Mouse (Mus musculus): ENCODE measurements around the gene Cdk14. TPM values are rescaled to one million over a fixed set of nuclear protein-coding genes. Genes with fewer than 3 reads are reported as not detected.

Cdk14 gene
- polyA plus RNA-seq, 1 experiment from 2014 or later: 19.7 TPM

DNA sequence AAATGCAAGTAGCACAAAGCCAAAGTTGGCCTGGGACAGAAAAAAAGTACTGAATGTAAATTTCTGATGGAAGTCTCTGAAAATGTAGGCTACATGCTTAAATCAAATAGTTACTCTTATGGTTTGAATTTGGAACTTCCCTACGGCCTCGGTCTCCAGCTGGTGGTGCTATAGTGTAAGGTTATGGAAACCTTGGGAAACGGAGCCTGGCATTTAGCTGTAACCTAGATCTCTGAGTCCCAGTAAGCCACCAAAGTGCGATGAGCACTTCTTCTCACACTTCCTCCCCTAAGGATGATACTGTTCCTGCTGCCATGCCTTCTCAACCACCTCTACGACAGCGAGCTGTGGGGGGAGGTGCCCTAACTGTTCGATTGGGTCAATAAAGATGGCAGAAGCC lies 464.1 kb downstream of the Cdk14 start:
- Histone ChIP-seq H3K9me3 (ENCODE audit: low read length) (no peaks in the 10 kb centered on the region), H3K27me3 (replicated peaks; ENCODE audit: insufficient read depth, low read length) (no peaks in the 10 kb centered on the region), H3K27ac (ENCODE audit: low read length) (no peak overlapping the region), H3K36me3 (ENCODE audit: insufficient read depth, low read length) (no peaks in the 10 kb centered on the region), H3K9ac (replicated peaks; ENCODE audit: low read depth) (no peak overlapping the region), H3K4me1 (ENCODE audit: insufficient read depth, low read depth, low read length) (no peaks in the 10 kb centered on the region), H3K4me2 (replicated peaks; ENCODE audit: low read depth, low read length) (no peak overlapping the region), H3K4me3 (ENCODE audit: low read depth, low read length) (no peak overlapping the region)
- 82% methylated on average over 7 of the region's 7 CpGs for WGBS
- TF ChIP-seq EP300 (IDR thresholded peaks at IDR 0.05): no peak
- DNase-seq (ENCODE audit: low spot score) (no peak), ATAC-seq (no peak)

DNA sequence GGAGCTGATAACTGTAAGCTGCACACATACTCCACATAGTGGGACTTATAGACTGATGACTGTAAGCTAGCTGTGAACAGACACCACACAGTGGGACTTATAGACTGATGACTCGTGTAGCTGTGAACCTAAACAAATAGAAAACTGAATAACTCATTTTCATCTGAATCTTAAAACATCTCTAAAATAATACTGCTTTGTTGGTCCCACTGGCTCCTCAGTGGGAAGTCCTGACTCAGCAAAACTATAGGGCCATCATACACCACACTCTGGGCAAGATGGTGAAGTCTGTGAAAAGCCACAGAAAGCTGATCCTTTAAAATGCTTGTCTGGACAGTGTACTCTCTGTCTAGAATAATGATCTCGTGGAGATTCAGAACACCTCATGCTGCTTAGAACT lies 464.7 kb downstream of the Cdk14 start:
- Histone ChIP-seq H3K9ac (replicated peaks; ENCODE audit: low read depth) (no peak overlapping the region), H3K27me3 (replicated peaks; ENCODE audit: insufficient read depth, low read length) (no peaks in the 10 kb centered on the region), H3K4me1 (ENCODE audit: insufficient read depth, low read depth, low read length) (no peaks in the 10 kb centered on the region), H3K36me3 (ENCODE audit: insufficient read depth, low read length) (no peaks in the 10 kb centered on the region), H3K9me3 (ENCODE audit: low read length) (no peaks in the 10 kb centered on the region), H3K4me2 (replicated peaks; ENCODE audit: low read depth, low read length) (no peak overlapping the region), H3K27ac (ENCODE audit: low read length) (no peak overlapping the region), H3K4me3 (ENCODE audit: low read depth, low read length) (no peak overlapping the region)
- DNase-seq (ENCODE audit: low spot score) (no peak), ATAC-seq (no peak)
- TF ChIP-seq CTCF (IDR thresholded peaks at IDR 0.05) (no peak), EP300 (IDR thresholded peaks at IDR 0.05) (no peak)
- 79% methylated on average over 2 of the region's 2 CpGs for WGBS

DNA sequence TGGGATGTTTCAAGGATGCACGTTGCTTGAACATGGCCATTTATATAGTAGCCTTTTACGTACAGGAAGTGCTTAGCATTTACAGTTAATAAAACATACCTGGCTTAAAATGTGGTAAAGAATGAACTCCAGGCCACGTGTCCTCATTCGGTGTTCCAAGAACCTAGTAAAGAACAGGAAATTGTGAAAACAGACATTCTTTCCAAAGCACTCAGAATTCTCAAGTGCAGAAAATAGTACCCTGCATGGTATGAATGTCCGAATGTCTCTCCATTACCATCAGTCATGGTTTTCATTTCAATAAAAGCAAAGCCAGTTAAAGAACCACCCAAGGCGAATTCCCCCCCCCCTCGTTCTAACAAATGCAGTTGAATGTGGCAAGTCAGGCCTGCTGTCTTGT lies 470.7 kb downstream of the Cdk14 start:
- H3K4me3 ChIP-seq (ENCODE audit: low read depth, low read length): no peak overlapping the region
- no peaks in the 10 kb centered on the region for H3K9me3 ChIP-seq (ENCODE audit: low read length)
- peak; percentile 81 for ATAC-seq
- no peak overlapping the region for H3K4me2 ChIP-seq (replicated peaks; ENCODE audit: low read depth, low read length)
- WGBS: 42% methylated on average over 7 of the region's 7 CpGs
- no peaks in the 10 kb centered on the region for H3K36me3 ChIP-seq (ENCODE audit: insufficient read depth, low read length)
- H3K9ac ChIP-seq (replicated peaks; ENCODE audit: low read depth): no peak overlapping the region
- no peaks in the 10 kb centered on the region for H3K4me1 ChIP-seq (ENCODE audit: insufficient read depth, low read depth, low read length)
- H3K27ac ChIP-seq (ENCODE audit: low read length): no peak overlapping the region
- no peaks in the 10 kb centered on the region for H3K27me3 ChIP-seq (replicated peaks; ENCODE audit: insufficient read depth, low read length)
- TF ChIP-seq EP300 (IDR thresholded peaks at IDR 0.05) (peak; percentile 59), CTCF (IDR thresholded peaks at IDR 0.05) (no peak)
- DNase-seq (ENCODE audit: low spot score): peak; percentile 70

DNA sequence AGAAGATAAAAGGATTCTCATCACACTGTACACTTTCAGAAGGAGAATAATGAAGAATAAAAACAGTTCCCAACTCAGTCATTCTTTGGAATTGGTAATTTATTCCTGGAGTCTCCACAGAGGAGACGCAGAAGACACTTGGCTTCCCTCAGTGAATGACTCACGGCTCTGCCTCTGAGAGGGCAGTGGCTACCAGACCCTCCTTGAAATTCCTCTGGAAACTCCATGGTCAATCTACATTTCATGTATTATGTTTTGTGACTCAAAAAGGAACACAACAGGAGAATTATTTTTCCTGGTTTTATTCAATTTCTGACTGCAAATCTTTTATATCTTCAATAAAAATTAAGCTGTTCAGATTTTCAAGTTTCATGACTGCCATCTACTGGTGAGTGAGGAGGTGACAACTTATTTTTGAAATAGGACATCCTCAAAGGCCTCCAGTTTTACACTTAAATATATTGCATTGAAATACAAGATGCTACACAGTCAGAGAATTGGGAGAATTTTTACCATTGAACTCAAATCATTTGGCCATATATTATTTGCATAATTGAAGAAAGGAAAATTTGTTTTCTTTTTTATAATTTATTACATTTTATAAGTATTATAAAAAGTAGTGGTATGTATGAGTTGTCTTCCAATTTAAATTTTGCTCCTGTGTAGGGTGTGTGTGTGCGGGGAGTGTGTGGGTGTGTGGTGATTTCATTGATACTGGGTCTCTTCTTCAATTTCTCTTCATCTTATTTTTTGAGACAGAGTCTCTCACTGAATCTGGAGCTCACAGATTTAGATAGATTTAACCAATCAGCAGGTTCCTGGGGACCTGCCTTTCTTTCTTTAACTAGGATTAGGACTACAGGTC lies 471.8 kb downstream of the Cdk14 start:
- peak; percentile 61 for TF ChIP-seq CTCF (IDR thresholded peaks at IDR 0.05)
- 0 out of 2 replicates have a peak, but pooled peaks have one; percentile 10 for TF ChIP-seq EP300 (IDR thresholded peaks at IDR 0.05)
- ATAC-seq (no peak), DNase-seq (ENCODE audit: low spot score) (peak; percentile 63)
- Histone ChIP-seq H3K9ac (replicated peaks; ENCODE audit: low read depth) (no peak overlapping the region), H3K4me1 (ENCODE audit: insufficient read depth, low read depth, low read length) (no peaks in the 10 kb centered on the region), H3K27me3 (replicated peaks; ENCODE audit: insufficient read depth, low read length) (no peaks in the 10 kb centered on the region), H3K27ac (ENCODE audit: low read length) (no peak overlapping the region), H3K4me2 (replicated peaks; ENCODE audit: low read depth, low read length) (no peak overlapping the region), H3K4me3 (ENCODE audit: low read depth, low read length) (no peak overlapping the region), H3K9me3 (ENCODE audit: low read length) (no peaks in the 10 kb centered on the region), H3K36me3 (ENCODE audit: insufficient read depth, low read length) (no peaks in the 10 kb centered on the region)
- 63% methylated on average over 3 of the region's 3 CpGs for WGBS

DNA sequence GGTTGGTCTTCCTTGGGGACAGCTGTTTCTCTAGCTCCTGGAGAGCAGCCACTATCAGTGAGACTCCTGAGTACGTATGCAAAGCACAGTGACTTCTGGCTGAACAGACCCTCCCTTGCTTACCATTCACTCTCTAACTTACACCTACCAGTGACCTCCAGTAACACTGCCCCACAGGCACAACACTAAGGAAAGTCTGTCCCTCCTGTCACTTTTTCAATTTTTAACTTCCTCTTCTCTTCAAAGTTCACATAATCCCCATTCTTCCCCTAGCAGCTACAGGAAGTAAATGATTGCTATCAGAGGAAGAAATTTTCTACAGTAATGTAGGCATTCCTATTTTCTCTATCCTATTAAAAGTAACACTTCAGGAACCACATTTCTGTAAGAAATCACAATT lies 485.0 kb downstream of the Cdk14 start:
- ATAC-seq (no peak), DNase-seq (ENCODE audit: low spot score) (no peak)
- H3K4me1 ChIP-seq (ENCODE audit: insufficient read depth, low read depth, low read length): no peaks in the 10 kb centered on the region
- H3K27me3 ChIP-seq (replicated peaks; ENCODE audit: insufficient read depth, low read length): no peaks in the 10 kb centered on the region
- no peak for TF ChIP-seq EP300 (IDR thresholded peaks at IDR 0.05)
- no peak for TF ChIP-seq CTCF (IDR thresholded peaks at IDR 0.05)
- H3K4me3 ChIP-seq (ENCODE audit: low read depth, low read length): no peak overlapping the region
- H3K27ac ChIP-seq (ENCODE audit: low read length): no peak overlapping the region
- no peaks in the 10 kb centered on the region for H3K9me3 ChIP-seq (ENCODE audit: low read length)
- no peaks in the 10 kb centered on the region for H3K36me3 ChIP-seq (ENCODE audit: insufficient read depth, low read length)
- H3K4me2 ChIP-seq (replicated peaks; ENCODE audit: low read depth, low read length): no peak overlapping the region
- 64% methylated on average over 1 of the region's 1 CpGs for WGBS
- no peak overlapping the region for H3K9ac ChIP-seq (replicated peaks; ENCODE audit: low read depth)

DNA sequence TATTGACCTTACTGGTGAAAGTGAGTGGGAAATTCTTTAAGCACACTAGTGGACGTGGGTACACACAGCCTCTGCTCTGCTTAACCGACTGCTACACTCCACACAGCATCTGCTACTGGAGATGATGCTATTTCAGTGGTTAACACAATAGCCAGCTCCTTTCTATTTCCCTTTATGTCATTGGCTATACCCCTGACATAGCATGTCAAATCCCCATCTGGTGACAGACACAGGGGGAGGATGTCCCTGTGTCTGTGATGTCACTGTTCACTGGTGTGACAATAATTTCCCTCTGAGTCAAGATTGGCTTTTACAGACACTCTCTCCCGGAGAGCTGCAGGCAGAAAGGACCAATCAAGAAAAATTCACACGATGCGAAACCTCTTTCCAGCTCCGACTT lies 485.6 kb downstream of the Cdk14 start:
- no peak overlapping the region for H3K27ac ChIP-seq (ENCODE audit: low read length)
- H3K27me3 ChIP-seq (replicated peaks; ENCODE audit: insufficient read depth, low read length): no peaks in the 10 kb centered on the region
- H3K36me3 ChIP-seq (ENCODE audit: insufficient read depth, low read length): no peaks in the 10 kb centered on the region
- H3K4me2 ChIP-seq (replicated peaks; ENCODE audit: low read depth, low read length): no peak overlapping the region
- WGBS: 82% methylated on average over 6 of the region's 6 CpGs
- H3K9me3 ChIP-seq (ENCODE audit: low read length): no peaks in the 10 kb centered on the region
- ATAC-seq (no peak), DNase-seq (ENCODE audit: low spot score) (no peak)
- no peak overlapping the region for H3K4me3 ChIP-seq (ENCODE audit: low read depth, low read length)
- no peaks in the 10 kb centered on the region for H3K4me1 ChIP-seq (ENCODE audit: insufficient read depth, low read depth, low read length)
- no peak overlapping the region for H3K9ac ChIP-seq (replicated peaks; ENCODE audit: low read depth)
- TF ChIP-seq EP300 (IDR thresholded peaks at IDR 0.05) (no peak), CTCF (IDR thresholded peaks at IDR 0.05) (no peak)
